16 mouse cellular contexts compared by ENCODE assay signal in the genomic region with DNA sequence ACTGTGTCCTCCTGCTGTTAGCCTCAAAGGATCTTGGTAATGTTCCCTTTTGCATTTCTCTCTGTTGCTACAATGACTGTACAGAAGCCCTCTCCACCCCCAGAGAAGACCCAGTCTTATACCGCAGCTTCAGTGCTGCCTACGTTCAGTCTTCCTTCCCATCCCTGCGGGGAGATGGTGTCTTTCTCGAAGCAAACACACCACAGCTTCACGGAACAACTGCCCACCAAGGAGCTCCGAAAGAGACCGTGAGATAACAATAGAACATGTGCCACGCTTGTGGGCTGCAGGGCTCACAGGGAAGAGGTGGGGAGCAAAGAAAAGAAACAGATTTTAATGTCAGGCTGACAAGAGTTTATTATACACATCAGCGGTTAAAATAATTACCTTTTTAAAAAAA. TPM values are rescaled to one million over a fixed set of nuclear protein-coding genes. Genes with fewer than 3 reads are reported as not detected.
DNase-seq lines count a peak whose midpoint lies in the region; ATAC-seq lines count a peak whose summit lies in the region.
"Had no signal": no experiment of that assay in that cellular context is flagged by ENCODE, and none has a peak within 500 bp of the region (broad histone marks: within the 10 kb centered on the region; RNA-seq: fewer than 3 reads in every experiment).

No protein-coding gene starts in this region.

- H3K4me2 ChIP-seq in forebrain, embryonic 13.5 days, result no peak overlapping the region
- no peak overlapping the region for H3K4me2 ChIP-seq in stomach, embryonic 16.5 days (ENCODE audit: low read depth, low read length)
- H3K4me2 ChIP-seq: limb, embryonic 15.5 days had no signal

- 0 out of 2 replicates have a peak overlapping the region, but pooled peaks have one; percentile 16 for H3K27ac ChIP-seq in forebrain, embryonic 13.5 days
- no peak overlapping the region for H3K27ac ChIP-seq in forebrain, embryonic 10.5 days
- H3K27ac ChIP-seq in stomach, embryonic 16.5 days (ENCODE audit: low read length), result peak overlapping the region; percentile 38; the same call in 1 of the 2 replicates
- H3K27ac ChIP-seq: kidney, postnatal 0 days; limb, embryonic 15.5 days had no signal

- intact Hi-C loops in left cerebral cortex, postnatal 25 days (cut with DNase I), result loop anchor here (1.0 kb wide), 3 partner anchors 36 to 87 kb away; no protein-coding TSS in a partner anchor

- peaks cover 4% of the 10 kb centered on the region; the same call in 1 of the 2 replicates for H3K4me1 ChIP-seq in forebrain, embryonic 13.5 days
- H3K4me1 ChIP-seq in forebrain, embryonic 10.5 days, result peaks cover 5% of the 10 kb centered on the region
- no peaks in the 10 kb centered on the region; the same call in 1 of the 2 replicates for H3K4me1 ChIP-seq in stomach, embryonic 16.5 days (ENCODE audit: control insufficient read depth, insufficient read depth, low read length)

- H3K4me3 ChIP-seq in forebrain, embryonic 13.5 days, result no peak overlapping the region
- H3K4me3 ChIP-seq in forebrain, embryonic 10.5 days, result no peak overlapping the region
- H3K4me3 ChIP-seq in stomach, embryonic 16.5 days (replicated peaks; ENCODE audit: low read length), result no peak overlapping the region
- H3K4me3 ChIP-seq: erythroblast, embryonic 14.5 days; limb, embryonic 15.5 days had no signal

- no peaks in the 10 kb centered on the region for H3K9me3 ChIP-seq in forebrain, embryonic 13.5 days (replicated peaks)
- no peaks in the 10 kb centered on the region for H3K9me3 ChIP-seq in forebrain, embryonic 10.5 days
- H3K9me3 ChIP-seq in stomach, embryonic 16.5 days (replicated peaks; ENCODE audit: control insufficient read depth, low read length), result no peaks in the 10 kb centered on the region
- H3K9me3 ChIP-seq: limb, embryonic 15.5 days had no signal

- peak; percentile 21; the same call in 1 of the 2 replicates for ATAC-seq in forebrain, embryonic 13.5 days
- ATAC-seq in stomach, embryonic 16.5 days (ENCODE audit: insufficient read depth, low FRiP score), result no peak

- H3K27me3 ChIP-seq in forebrain, embryonic 13.5 days, result no peaks in the 10 kb centered on the region
- no peaks in the 10 kb centered on the region for H3K27me3 ChIP-seq in forebrain, embryonic 10.5 days (ENCODE audit: poor library complexity, severe bottlenecking)
- H3K27me3 ChIP-seq in stomach, embryonic 16.5 days (ENCODE audit: control insufficient read depth, insufficient read depth, low read length), result no peaks in the 10 kb centered on the region
- H3K27me3 ChIP-seq: limb, embryonic 15.5 days had no signal

- WGBS in forebrain, embryonic 13.5 days, result 44% methylated on average over 9 of the region's 9 CpGs
- WGBS in forebrain, embryonic 10.5 days, result 69% methylated on average over 9 of the region's 9 CpGs
- WGBS in stomach, embryonic 16.5 days, result 46% methylated on average over 9 of the region's 9 CpGs

- DNase-seq in forebrain, embryonic 10.5 days (ENCODE audit: extremely low spot score, low spot score), result no peak
- peak; percentile 69 to 76 for DNase-seq in right cerebral cortex, adult 2 months (ENCODE audit: low spot score in 2 of 2)
- DNase-seq in right cerebral cortex, postnatal 14 days, result no peak
- DNase-seq in left cerebral cortex, postnatal 25 days (ENCODE audit: low spot score in 2 of 2), result peak; percentile 64 to 92
- no peak for DNase-seq in kidney, postnatal 25 days
- DNase-seq in adrenal gland, adult 2 months, result no peak
- DNase-seq: heart, adult 18-20 months; heart, postnatal 4 days; lung, postnatal 36 days; thymus, adult 2 months had no signal

- no peaks in the 10 kb centered on the region for H3K36me3 ChIP-seq in forebrain, embryonic 13.5 days (ENCODE audit: poor library complexity, severe bottlenecking)
- no peaks in the 10 kb centered on the region for H3K36me3 ChIP-seq in forebrain, embryonic 10.5 days (replicated peaks)
- H3K36me3 ChIP-seq in stomach, embryonic 16.5 days (ENCODE audit: control insufficient read depth, insufficient read depth, low read length), result no peaks in the 10 kb centered on the region
- H3K36me3 ChIP-seq: G1E; limb, embryonic 15.5 days had no signal

- no peak overlapping the region for H3K9ac ChIP-seq in forebrain, embryonic 13.5 days
- peak overlapping the region; percentile 54 for H3K9ac ChIP-seq in stomach, embryonic 16.5 days (ENCODE audit: low read length)
- H3K9ac ChIP-seq: limb, embryonic 15.5 days had no signal

RNA-seq across cellular contexts. Expression of a gene that starts 46.7 kb away (rescaled TPM):
- 10.9 and 13.7 TPM in 2 replicates for polyA plus RNA-seq in forebrain, embryonic 13.5 days (2015; fragmentation: Nextera tagmentation; extraction: Ambion mirVana)
- 2.8 and 3.1 TPM in 2 replicates for polyA plus RNA-seq in forebrain, embryonic 10.5 days (2016; fragmentation: Nextera tagmentation; extraction: Ambion mirVana)
- total RNA-seq in left cerebral cortex, postnatal 25 days (2021), result 100 to 1,000 TPM; 269 to 275 TPM
- 4.0 and 4.4 TPM in 2 replicates for polyA plus RNA-seq in stomach, embryonic 16.5 days (2015; fragmentation: Nextera tagmentation; extraction: Ambion mirVana)
- total RNA-seq in adrenal gland, adult 2 months (2021), result 10 to 100 TPM; 17.5 to 20.5 TPM
- polyA plus RNA-seq in adrenal gland, adult 2 months (2012; rRNA removed), result 4.0 and 4.5 TPM in 2 replicates

Comparison
In these comparisons a context has a peak if more than half of its experiments do, and no peak if none do; other contexts are left out.
1. DNase-seq: peak in right cerebral cortex, adult 2 months (2 of 2) and left cerebral cortex, postnatal 25 days (2 of 2); none in forebrain, embryonic 10.5 days (single experiment), right cerebral cortex, postnatal 14 days (single experiment), kidney, postnatal 25 days (0 of 2) and adrenal gland, adult 2 months (single experiment).